Mouse (Mus musculus): ENCODE results near the gene Cpvl.

DNA sequence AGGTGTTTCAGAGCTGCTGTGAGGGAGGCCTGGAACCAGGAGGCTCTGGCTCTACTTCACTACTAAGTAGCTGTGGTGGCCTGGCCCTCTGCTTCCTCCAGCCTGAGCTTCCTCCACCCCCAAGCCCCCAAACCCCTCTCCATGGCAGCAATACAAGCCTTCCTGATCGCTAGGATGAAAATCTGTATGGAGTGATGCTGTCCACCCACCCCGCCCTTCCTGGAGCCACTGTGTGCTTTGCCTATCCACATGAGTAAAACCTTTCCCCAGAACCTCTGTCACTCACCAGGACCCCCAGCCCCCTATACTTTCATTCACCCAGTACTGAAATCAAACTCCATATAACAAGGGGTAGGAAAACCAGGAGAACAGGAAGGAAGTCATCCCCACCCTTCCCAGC is 22.6 kb downstream of the Cpvl start:
- TF ChIP-seq CTCF (IDR thresholded peaks at IDR 0.05; ENCODE audit: low read depth, low read length) (no peak), POLR2A (IDR thresholded peaks at IDR 0.05; ENCODE audit: extremely low read depth, insufficient read depth, low read length) (no peak)
